Mouse (Mus musculus) CD4-positive, CD25-positive, alpha-beta regulatory T cell, adult 4 months (primary cell): ENCODE results near the gene Ptpn22. TPM values are rescaled to one million over a fixed set of nuclear protein-coding genes. Genes with fewer than 3 reads are reported as not detected.
"Not testable (repeated sequence)": the region's sequence is repeated elsewhere in the genome, so short reads cannot be mapped to it uniquely, and the experiment has no call there.

ENCODE experiments used
- ATAC-seq: one replicate; pipeline ENCODE4 v1.8.0; 2017
- polyA plus RNA-seq, 2 experiments: library from polyadenylated mRNA; unstranded; fragments of 100-300 nt; shearing (Covaris generic); gene quantifications; one replicate each; pipeline ENCODE4 v1.2.1; 2017

Ptpn22 gene
- polyA plus RNA-seq: 100 to 1,000 TPM; 350 to 445 TPM

DNA sequence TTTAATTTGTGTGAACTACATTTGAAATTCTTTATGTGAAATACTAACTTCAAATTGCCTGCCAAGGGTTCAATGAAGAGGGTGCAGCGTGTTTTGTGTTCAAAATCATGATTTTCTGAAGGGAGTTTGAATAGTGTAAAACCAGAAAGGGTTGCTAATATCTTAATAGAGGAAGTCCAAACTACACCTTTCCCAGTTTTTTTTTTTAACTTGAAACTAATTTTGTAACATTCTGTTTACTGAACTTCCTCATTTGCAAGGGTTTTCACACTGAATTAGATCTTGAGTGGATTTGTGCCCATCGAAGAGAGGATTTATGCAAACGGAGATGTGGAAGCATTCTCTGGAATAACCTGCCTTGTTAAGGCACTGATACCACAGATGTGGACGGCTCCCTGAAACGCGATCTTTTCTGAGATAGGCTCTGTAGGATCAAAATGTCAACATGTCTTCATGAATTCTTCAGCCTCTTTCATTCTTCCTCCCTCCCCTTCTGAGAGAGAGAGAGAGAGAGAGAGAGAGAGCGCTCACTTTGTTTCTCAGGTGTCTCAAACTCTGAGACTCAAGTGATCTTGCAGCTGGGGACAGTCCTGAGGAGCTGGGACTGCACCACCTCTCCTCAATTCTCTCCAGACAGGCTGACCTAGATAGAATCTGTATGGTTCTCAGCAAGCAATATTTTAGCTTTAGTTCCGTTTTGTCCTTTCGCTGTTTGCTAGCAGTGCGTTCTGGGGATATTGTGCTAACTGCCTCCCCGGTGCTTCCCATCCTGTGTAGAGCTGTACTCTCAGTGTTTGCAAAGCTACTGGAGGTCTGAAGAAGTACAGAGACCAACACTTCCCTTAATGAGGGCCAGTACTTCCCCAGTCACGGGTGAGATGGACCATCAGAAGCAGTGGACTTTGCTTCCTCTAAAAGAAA is at the start of gene Ptpn22:
Gene Ptpn22, plus strand, starts transcription at position 915 of the 921 bp plus-strand sequence.
- peak; percentile 16 for ATAC-seq

- ATAC-seq: peak; percentile 38
Measured at GRCm38 (mm10) chr3:103809799-103810150, 49.8 kb upstream of the Ptpn22 start.

DNA sequence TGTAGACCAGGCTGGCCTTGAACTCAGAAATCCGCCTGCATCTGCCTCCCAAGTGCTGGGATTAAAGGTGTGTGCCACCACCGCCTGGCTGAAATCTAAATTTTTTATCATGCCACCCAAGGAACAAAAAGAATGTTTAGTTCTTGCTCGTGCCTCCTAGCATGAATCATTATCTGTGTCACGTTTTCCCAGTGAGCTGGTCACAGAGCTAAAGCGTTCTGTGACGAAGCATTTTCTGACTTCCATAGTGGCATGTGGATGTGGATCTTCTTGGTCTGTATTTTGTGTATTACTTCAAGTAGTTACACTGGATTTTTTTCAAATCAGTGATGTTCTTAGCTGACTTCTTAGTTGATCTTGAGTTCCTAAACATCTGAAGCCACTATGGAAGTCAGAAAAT is 48.6 kb upstream of the Ptpn22 start:
- ATAC-seq: no peak

- no peak for ATAC-seq
Measured at GRCm38 (mm10) chr3:103827548-103827947, 32.0 kb upstream of the Ptpn22 start.

DNA sequence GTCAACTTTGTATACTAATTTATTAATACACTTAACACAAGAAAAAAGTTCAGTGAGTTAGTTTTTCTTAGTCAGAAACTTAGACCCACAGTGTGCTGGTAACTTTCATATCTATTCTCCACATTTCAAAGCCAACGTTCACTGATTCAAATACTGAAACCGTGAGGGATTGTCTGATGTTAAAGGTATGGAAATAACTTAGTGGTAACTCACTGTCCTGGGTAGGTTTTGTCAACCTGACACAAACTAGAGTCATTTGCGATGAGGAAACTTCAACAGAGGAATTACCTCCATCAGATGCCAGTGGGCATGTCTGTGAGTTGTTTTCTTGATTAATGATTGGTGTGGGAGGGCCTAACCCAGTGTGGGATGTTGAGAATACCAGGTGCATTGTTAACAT is 30.6 kb upstream of the Ptpn22 start:
- peak; percentile 47 for ATAC-seq

DNA sequence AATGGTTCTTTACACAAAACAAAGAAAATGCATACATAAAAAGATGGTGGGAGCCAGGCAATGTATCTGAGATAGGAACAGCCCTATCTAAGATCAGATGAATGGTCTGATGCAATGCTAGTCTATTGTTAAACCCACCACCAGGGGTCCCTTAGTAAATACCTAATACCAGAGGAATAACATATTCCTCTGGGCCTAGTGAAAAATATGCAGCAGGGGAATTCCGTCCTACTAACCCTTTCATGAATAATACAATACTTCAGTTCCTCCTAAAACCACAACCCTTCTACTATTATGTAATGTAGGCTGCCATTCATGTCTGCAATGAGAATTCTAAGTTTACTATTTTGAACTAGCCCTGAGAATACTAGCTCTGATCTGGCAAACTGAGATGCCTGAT is 28.9 kb upstream of the Ptpn22 start:
- peak; percentile 85 for ATAC-seq

DNA sequence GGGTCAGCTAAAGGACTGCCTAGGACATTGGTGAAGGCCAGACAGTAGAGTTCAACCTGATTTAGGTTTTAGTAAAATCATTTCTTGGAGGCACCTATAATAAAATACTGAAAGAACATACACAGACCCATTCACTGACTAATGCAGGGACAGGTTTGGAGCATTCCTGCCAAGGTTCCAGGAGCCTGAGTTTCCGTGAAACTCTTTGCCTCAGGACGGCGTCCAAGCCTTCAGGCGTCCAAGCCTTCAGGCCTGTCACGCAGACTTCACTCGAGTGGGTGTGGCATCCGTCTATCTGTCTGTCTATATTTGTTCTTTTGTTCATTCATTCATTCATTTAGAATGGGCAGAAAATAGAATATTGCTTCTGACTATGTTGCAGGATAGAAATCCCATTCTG is 28.4 kb upstream of the Ptpn22 start:
- ATAC-seq: no peak

GRCm38 (mm10) chr3:103832426-103832825 is 27.2 kb upstream of the Ptpn22 start, which contains the start of gene Bcl2l15:
Bcl2l15 (plus strand) TSS chr3:103832601.
- ATAC-seq: no peak

- ATAC-seq: no peak
Measured at GRCm38 (mm10) chr3:103834001-103834400, 25.6 kb upstream of the Ptpn22 start.

- ATAC-seq: no peak
Measured at GRCm38 (mm10) chr3:103835272-103835950, 24.2 kb upstream of the Ptpn22 start.

DNA sequence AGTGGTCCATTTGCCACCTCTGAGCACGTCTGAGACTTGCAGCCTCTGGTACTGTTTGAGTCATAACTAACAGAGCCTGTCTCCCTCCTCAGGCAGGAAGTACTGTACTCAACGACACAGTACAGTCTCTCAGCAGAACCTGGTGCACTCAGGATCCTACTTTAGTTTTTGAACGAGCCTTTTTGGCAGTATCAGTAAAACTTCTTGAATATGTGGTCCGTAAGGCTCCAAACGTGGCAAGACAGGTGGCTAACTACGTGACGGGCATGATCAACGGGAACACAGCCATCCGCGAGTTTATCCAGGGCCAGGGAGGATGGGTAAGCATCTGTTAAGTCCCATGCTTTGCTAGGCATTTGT is 23.7 kb upstream of the Ptpn22 start:
- peak; percentile 97 for ATAC-seq

DNA sequence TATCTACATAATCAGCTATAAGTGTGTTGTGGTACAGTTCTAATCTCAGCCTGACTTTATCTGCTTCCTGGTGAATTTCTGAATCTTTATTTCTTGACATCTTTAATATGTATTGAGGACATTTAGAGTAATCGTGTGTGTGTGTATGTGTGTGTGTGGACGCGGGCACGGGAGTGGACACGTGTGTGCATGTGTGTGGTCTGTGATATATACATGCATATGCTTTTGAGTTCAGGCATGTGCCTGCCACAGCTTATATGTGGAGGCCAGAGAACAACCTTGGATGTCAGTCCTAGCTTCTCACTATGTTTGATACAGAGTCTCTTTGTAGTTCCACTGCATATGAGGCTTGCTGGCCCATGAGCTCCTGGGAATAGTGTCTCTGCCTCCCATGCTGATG is 23.1 kb upstream of the Ptpn22 start:
- ATAC-seq: no peak

DNA sequence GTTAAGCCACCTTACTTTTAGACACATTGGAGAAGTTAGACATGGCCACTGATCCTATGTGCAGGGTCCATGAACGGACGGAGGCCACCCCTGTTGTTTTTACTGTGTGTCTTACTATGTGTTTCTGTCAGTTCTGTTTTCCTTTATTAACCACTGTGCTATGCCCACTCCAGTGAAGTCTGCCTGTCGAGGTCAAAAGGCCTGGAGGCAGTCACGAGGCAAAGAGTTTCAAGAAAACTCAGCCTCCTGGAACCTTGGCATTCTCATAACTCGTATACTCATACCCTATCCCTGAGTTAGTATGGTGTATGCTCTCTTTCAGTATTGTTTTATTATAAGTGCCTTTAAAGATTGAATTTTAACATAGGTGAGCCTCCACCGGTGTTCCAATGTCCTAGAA is 19.9 kb upstream of the Ptpn22 start:
- ATAC-seq: no peak

GRCm38 (mm10) chr3:103840195-103840594 is 19.4 kb upstream of the Ptpn22 start:
- not testable (repeated sequence) for ATAC-seq

GRCm38 (mm10) chr3:103840946-103841345 is 18.6 kb upstream of the Ptpn22 start:
- not testable (repeated sequence) for ATAC-seq

DNA sequence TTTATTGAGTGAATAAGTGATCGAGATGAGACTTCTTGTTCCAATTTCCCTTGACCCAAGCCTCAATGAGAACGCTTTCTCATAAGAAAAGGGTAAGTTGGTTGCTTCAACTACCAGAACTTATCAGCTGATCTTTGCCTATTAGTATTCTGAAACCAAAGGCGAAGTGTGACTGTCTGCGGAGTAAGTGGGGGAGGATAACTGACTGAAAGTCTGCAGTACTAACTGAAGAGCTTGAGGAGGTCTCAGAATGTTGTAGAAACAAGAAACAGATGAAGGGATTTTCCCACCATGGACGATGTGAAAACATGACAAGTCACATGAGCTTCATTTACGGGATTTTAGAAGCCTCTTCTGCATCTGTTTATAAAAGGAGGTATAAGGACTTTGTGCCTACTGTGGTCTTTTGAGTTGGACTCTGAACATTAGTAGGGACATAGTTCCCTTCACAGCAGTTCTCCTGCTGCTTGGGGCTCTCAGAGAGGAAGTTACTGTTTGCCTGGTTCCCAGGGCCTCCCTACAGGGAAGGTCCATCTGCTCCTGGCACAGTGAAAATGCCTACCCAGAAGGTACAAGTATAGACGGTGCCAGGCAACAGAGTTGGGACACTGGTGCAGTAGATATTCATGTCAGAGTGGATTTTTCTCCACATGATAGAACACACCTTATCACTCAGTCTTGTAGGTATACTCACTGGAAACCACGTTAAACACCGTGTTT is 8.8 kb upstream of the Ptpn22 start:
- ATAC-seq: peak; percentile 52

DNA sequence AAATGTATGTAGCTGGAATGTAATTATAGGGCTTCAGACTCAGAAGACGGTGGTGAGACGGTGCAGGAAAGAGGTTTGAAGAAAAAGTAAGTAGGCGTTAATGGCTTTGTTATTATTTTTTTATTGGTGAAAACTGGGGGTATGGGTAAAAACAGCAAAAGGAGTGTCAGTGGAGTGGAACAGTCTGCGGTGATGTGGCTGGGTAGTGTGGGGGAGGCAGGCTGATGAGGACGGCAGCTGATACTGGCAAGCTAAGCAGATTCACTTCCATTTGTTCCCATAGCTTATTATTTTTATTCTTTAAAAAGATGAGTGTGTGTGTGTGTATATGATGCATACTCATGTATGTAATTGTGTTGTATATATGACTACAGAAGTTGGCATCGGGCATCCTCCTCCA is 8.1 kb upstream of the Ptpn22 start:
- peak; percentile 45 for ATAC-seq

GRCm38 (mm10) chr3:103851882-103852281 is 7.7 kb upstream of the Ptpn22 start:
- ATAC-seq: peak; percentile 29

- ATAC-seq: peak; percentile 44
Measured at GRCm38 (mm10) chr3:103852565-103853299, 6.9 kb upstream of the Ptpn22 start.

GRCm38 (mm10) chr3:103853804-103854203 is 5.8 kb upstream of the Ptpn22 start:
- no peak for ATAC-seq

- peak; percentile 67 for ATAC-seq
Measured at GRCm38 (mm10) chr3:103857036-103857805, 2.4 kb upstream of the Ptpn22 start.
